Mouse (Mus musculus) limb, embryonic 13.5 days (tissue): Measurements from ENCODE around the gene Usp32. TPM values are rescaled to one million over a fixed set of nuclear protein-coding genes. Genes with fewer than 3 reads are reported as not detected.

Experiments
- polyA plus RNA-seq: library from polyadenylated mRNA; unstranded; fragments of >200 nt; fragmentation: Nextera tagmentation; extraction: Ambion mirVana; gene quantifications from 2 replicates; pipeline ENCODE4 v1.2.1, GENCODE M21; 2015

Gene Usp32
- polyA plus RNA-seq, 1 experiment from 2014 or later = 3.7 TPM

Other genes with a start within 250 kb of the Usp32 start
- gene Znhit3, start 223.8 kb downstream of the Usp32 start, polyA plus RNA-seq = 61.8 and 68.3 TPM in 2 replicates
- gene Car4, start 182.4 kb downstream of the Usp32 start, polyA plus RNA-seq = 0.23 and 0.26 TPM in 2 replicates
- 0.40 and 0.52 TPM in 2 replicates for gene 1700125H20Rik, start 30.2 kb upstream of the Usp32 start, polyA plus RNA-seq
- 43.5 and 44.9 TPM in 2 replicates for gene Appbp2, start 95.0 kb upstream of the Usp32 start, polyA plus RNA-seq
- gene Ppm1d, start 171.1 kb upstream of the Usp32 start, polyA plus RNA-seq = 18.4 and 19.6 TPM in 2 replicates
- gene Bcas3, start 213.0 kb upstream of the Usp32 start, polyA plus RNA-seq = 25.5 and 30.3 TPM in 2 replicates